Mouse (Mus musculus): Measurements from ENCODE around the gene Nr4a1.

DNA sequence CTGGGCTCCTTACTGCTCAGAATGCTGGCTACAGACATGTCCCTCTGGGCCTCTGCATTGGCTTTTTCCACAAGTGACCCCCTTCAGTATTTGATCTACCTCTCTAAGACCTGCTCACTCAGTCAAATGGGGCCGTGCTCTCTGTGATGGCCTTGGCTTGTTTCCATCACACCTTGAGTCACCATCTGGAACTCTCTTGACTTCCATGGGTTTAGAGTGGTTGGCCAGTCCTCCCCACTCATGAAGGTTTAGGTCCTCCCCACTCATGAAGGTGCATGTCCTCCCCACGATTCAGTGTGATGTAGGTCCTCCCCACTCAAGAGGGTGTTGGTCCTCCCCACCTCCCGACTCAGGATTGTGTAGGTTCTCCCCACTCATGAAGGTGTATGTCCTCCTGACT, 20.9 kb upstream of the Nr4a1 start:
- no peak for TF ChIP-seq POLR2A (IDR thresholded peaks at IDR 0.05; ENCODE audit: insufficient read depth, low read depth, low read length)
- TF ChIP-seq CTCF (IDR thresholded peaks at IDR 0.05) = no peak
- no peak for TF ChIP-seq EP300 (IDR thresholded peaks at IDR 0.05; ENCODE audit: insufficient read depth, low read depth, low read length)

All from heart, adult 2 months (tissue).